Mouse (Mus musculus): ENCODE data around the gene Actl7b. TPM values are rescaled to one million over a fixed set of nuclear protein-coding genes. Genes with fewer than 3 reads are reported as not detected.

The Actl7b gene
- total and polyA plus RNA-seq, 3 experiments, result 0.13 to 0.21 TPM; not detected in 1

GRCm38 (mm10) chr4:56723237-56723636, 18.0 kb downstream of the Actl7b start:
- DNase-seq (ENCODE audit: extremely low read depth), result no peak
- no peaks in the 10 kb centered on the region for H3K79me2 ChIP-seq (replicated peaks; ENCODE audit: control insufficient read depth, extremely low read depth, insufficient read depth, poor library complexity, severe bottlenecking)
- H3K4me1 ChIP-seq (ENCODE audit: control insufficient read depth in 1 of 2, insufficient read depth in 2 of 2), result no peaks in the 10 kb centered on the region
- no peak overlapping the region for H3K4me2 ChIP-seq (ENCODE audit: insufficient read depth, low read depth, poor library complexity, severe bottlenecking)
- no peak overlapping the region for H3K27ac ChIP-seq (ENCODE audit: insufficient read depth, low read depth)
- dilution Hi-C loops (cut with MboI; ENCODE audit: extremely low pct_ligation_motif_present, extremely low pct_unique_long_range_greater_than_20kb, low sequenced_read_pairs) (no loop called here), in situ Hi-C loops (cut with MboI; ENCODE audit: low pct_ligation_motif_present, low pct_unique_long_range_greater_than_20kb, low sequenced_read_pairs) (no loop called here)
- no peak overlapping the region for H3K4me3 ChIP-seq (replicated peaks in 1 of 3; ENCODE audit: low read depth in 2 of 3, low read length in 2 of 3, poor library complexity in 1 of 3)
- H3K9ac ChIP-seq (ENCODE audit: insufficient read depth, low read depth), result no peak overlapping the region
- H3K36me3 ChIP-seq (replicated peaks in 1 of 2; ENCODE audit: control insufficient read depth in 1 of 2, insufficient read depth in 1 of 2, low read length in 1 of 2), result no peaks in the 10 kb centered on the region
- no peaks in the 10 kb centered on the region for H3K27me3 ChIP-seq (replicated peaks)
- H3K9me3 ChIP-seq (replicated peaks; ENCODE audit: low read length), result no peaks in the 10 kb centered on the region
- no peak for TF ChIP-seq ZMIZ1 (IDR thresholded peaks at IDR 0.05; ENCODE audit: low read depth, low read length)
- TF ChIP-seq TBP (conservative IDR thresholded peaks at IDR 0.05; ENCODE audit: low read depth, low read length), result no peak
- no peak for TF ChIP-seq POLR2AphosphoS2 (IDR thresholded peaks at IDR 0.05; ENCODE audit: low read depth, low read length)
- no peak for TF ChIP-seq ETS1 (conservative IDR thresholded peaks at IDR 0.05; ENCODE audit: low read depth, low read length)
- TF ChIP-seq MAZ (IDR thresholded peaks at IDR 0.05; ENCODE audit: low read depth, low read length), result no peak
- TF ChIP-seq USF1 (IDR thresholded peaks at IDR 0.05; ENCODE audit: low read depth, low read length), result no peak
- TF ChIP-seq ZNF384 (IDR thresholded peaks at IDR 0.05; ENCODE audit: low read depth, low read length), result no peak
- TF ChIP-seq NELFE (IDR thresholded peaks at IDR 0.05; ENCODE audit: low read depth, low read length), result no peak
- TF ChIP-seq UBTF (IDR thresholded peaks at IDR 0.05; ENCODE audit: low read depth, low read length), result no peak
- no peak for TF ChIP-seq USF2 (conservative IDR thresholded peaks at IDR 0.05; ENCODE audit: low read depth, low read length)
- no peak for TF ChIP-seq TCF12 (IDR thresholded peaks at IDR 0.05; ENCODE audit: low read depth, low read length)
- no peak for TF ChIP-seq ZC3H11A (IDR thresholded peaks at IDR 0.05; ENCODE audit: low read depth, low read length)

GRCm38 (mm10) chr4:56722346-56722745, 18.9 kb downstream of the Actl7b start:
- Histone ChIP-seq H3K27ac (ENCODE audit: insufficient read depth, low read depth) (no peak overlapping the region), H3K4me2 (ENCODE audit: insufficient read depth, low read depth, poor library complexity, severe bottlenecking) (no peak overlapping the region), H3K9me3 (replicated peaks; ENCODE audit: low read length) (no peaks in the 10 kb centered on the region), H3K4me3 (replicated peaks in 1 of 3; ENCODE audit: low read depth in 2 of 3, low read length in 2 of 3, poor library complexity in 1 of 3) (no peak overlapping the region), H3K79me2 (replicated peaks; ENCODE audit: control insufficient read depth, extremely low read depth, insufficient read depth, poor library complexity, severe bottlenecking) (no peaks in the 10 kb centered on the region), H3K4me1 (ENCODE audit: control insufficient read depth in 1 of 2, insufficient read depth in 2 of 2) (no peaks in the 10 kb centered on the region), H3K9ac (ENCODE audit: insufficient read depth, low read depth) (no peak overlapping the region), H3K27me3 (replicated peaks) (no peaks in the 10 kb centered on the region), H3K36me3 (replicated peaks in 1 of 2; ENCODE audit: control insufficient read depth in 1 of 2, insufficient read depth in 1 of 2, low read length in 1 of 2) (no peaks in the 10 kb centered on the region)
- TF ChIP-seq MYC (IDR thresholded peaks at IDR 0.05; ENCODE audit: low read depth, low read length) (no peak), KAT2A (IDR thresholded peaks at IDR 0.05; ENCODE audit: insufficient replicate concordance, low read length) (no peak), IRF4 (IDR thresholded peaks at IDR 0.05; ENCODE audit: low read depth, low read length) (no peak), ETS1 (conservative IDR thresholded peaks at IDR 0.05; ENCODE audit: low read depth, low read length) (no peak), ZC3H11A (IDR thresholded peaks at IDR 0.05; ENCODE audit: low read depth, low read length) (no peak), JUN (IDR thresholded peaks at IDR 0.05; ENCODE audit: insufficient read depth, low read depth, low read length) (no peak), MAZ (IDR thresholded peaks at IDR 0.05; ENCODE audit: low read depth, low read length) (no peak), POLR2AphosphoS2 (IDR thresholded peaks at IDR 0.05; ENCODE audit: low read depth, low read length) (no peak), MAFK (IDR thresholded peaks at IDR 0.05; ENCODE audit: insufficient replicate concordance, low read length) (no peak), GABPA (IDR thresholded peaks at IDR 0.05; ENCODE audit: insufficient replicate concordance, low read depth, low read length) (no peak), RCOR1 (conservative IDR thresholded peaks at IDR 0.05; ENCODE audit: low read depth, low read length) (no peak), POLR2A (IDR thresholded peaks at IDR 0.05; ENCODE audit: low read depth, low read length) (no peak), CHD1 (IDR thresholded peaks at IDR 0.05; ENCODE audit: low read depth, low read length) (no peak), EP300 (IDR thresholded peaks at IDR 0.05; ENCODE audit: low read length) (no peak), CHD2 (IDR thresholded peaks at IDR 0.05; ENCODE audit: low read length) (no peak)
- DNase-seq (ENCODE audit: extremely low read depth), result no peak
- in situ Hi-C loops (cut with MboI; ENCODE audit: low pct_ligation_motif_present, low pct_unique_long_range_greater_than_20kb, low sequenced_read_pairs) (no loop called here), dilution Hi-C loops (cut with MboI; ENCODE audit: extremely low pct_ligation_motif_present, extremely low pct_unique_long_range_greater_than_20kb, low sequenced_read_pairs) (no loop called here)
